Mouse (Mus musculus) heart, adult 11 months (tissue): ENCODE results near the gene Gm9112.
"Not testable (repeated sequence)": the region's sequence is repeated elsewhere in the genome, so short reads cannot be mapped to it uniquely, and the experiment has no call there.

Source experiments
- DNase-seq: peaks from one replicate; pipeline ENCODE4 v3.0.0; 2022

Gene Gm9112

DNA sequence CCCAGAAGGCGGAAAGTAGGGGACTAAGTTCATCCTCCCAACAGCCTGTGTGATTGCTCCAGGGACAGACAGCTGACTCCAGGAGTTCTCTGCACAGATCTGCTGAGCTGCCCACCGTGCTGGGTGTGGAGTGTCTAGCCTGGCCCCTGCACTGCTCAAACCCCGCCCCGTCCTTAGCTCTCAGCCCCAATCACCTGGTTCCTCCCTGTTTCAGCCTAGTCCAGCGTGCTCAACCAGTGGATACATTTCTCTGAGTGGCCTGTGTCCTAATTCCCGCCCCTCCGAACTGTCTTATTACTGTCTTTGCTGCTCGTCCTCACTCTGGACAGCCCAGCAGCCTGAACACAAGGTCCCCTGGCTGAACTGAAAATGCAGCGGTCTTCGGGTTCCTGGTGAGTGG is at the start of gene Gm9112, which contains the start of gene Dmrtc1b:
Gene Gm9112 (minus strand): TSS at position 101 of the 400 bp plus-strand sequence.
Gene Dmrtc1b (plus strand): TSS at position 331 of the 400 bp plus-strand sequence.
- DNase-seq, result not testable (repeated sequence)

DNA sequence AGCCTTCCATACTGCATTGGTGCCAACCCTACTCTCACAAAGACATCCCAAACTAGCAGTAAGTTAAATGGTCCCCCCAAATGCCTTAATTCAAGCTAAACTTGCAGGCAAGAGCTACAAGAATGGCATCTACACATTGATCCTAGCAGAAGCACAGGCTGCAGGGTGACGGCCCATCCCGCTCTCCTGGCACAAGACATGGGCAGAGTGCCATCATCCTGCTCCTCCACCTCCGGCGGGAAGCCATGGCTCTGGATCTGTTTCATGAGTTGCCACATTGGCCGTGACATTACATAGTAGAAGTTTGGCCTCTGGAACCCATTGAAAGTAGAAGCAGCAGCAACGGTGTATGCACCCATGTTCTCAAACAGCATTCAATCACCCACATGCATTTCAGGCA is 16.8 kb upstream of the Gm9112 start:
- peak; percentile 75 for DNase-seq

DNA sequence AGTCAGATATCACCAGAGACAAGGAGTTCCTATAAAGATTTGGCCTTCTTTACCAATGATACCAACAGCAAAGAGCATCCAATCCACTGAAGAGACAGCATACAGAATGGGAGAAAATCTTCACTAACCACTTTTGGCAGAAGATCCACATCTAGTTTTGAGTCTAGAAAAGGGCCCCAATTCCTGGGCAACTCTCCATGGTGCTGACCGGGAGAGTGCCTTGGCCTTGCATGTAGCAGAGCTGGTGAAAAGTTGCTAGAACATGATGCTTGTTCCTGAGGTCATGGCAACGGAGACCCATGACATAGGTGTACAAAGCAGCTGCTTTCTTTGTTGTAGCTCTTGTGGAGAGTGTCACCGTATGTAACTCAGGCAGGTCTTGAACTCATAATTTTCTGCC is 6.8 kb downstream of the Gm9112 start:
- DNase-seq, result not testable (repeated sequence)

DNA sequence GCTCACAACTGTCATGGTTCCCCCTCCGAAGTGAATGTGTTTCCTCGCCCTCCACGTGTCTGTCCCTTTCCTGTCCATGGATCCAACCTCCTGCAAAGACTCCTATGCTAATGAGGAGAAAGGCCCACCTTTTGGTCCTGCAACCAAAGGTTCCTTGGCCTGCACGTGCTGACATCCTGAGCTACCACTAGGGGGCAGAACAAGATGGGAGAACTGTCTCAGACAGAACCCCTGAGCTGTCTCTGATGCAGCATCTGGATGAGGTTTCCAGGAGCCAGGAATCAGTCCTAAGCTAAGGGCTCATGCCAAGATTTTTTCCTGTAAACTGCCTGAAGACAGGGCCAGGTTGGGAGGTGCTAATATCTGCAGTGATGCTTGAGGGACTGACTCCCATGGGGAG is 18.2 kb downstream of the Gm9112 start:
- not testable (repeated sequence) for DNase-seq

DNA sequence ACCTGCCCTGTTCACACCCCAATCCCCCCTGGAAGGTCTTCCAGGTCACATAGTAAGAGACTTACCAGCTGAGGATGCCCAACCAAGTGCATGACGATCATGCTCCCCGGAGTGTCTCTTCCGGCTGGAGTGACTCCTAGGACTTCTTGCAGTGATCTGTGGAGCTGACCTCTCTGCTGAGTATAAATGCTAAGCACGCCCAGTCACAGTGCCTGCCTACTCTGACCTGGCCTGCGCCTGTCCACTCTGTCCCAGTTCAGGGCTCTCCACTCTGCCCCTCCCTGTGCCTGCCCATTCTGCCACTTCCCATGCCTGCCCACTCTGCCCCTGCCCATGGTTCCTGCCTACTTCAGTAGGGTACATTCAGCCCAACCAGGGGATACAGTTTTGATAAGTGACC is 20.6 kb downstream of the Gm9112 start, which contains the start of gene Gm3880:
Gene Gm3880 (minus strand): TSS at position 101 of the 400 bp plus-strand sequence.
- DNase-seq, result not testable (repeated sequence)

DNA sequence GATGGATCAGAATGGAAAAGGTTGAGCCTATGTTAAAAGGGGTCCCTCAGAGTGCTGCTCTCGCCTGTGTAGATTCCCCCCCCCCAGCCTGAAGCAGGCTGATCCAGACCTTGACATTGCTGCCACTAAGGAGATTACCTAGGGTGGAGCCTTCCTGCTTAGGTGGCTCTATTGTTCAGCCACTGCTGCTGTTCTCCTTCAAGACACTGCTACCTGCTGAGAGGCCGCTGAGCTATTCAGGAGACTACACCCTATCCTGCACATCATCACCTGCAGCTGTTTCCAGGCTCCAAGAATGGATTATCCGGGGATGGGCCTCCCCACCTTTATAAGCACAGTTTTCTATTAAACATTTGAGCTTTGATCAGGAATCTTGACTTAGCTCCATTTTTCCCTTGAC is 22.7 kb downstream of the Gm9112 start:
- not testable (repeated sequence) for DNase-seq

DNA sequence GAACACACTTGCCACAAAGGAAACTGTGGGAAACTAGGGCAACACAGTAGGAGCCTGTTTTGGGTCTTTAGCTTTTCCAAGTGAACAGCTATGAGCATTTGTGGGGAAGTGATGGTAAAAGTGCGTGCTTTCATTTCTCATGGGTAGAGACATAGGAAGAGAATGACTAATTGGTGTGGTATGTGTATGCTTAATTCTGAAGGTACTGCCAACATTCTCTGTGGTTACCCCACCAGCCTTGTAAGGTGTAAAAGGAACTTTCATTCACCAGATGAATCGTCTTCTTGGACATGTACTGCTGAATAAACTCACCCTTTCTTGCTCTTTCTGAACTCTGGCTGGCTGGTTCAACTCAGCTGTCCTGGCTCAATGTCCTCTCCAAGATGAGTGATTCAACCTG is 40.8 kb downstream of the Gm9112 start:
- DNase-seq, result no peak

DNA sequence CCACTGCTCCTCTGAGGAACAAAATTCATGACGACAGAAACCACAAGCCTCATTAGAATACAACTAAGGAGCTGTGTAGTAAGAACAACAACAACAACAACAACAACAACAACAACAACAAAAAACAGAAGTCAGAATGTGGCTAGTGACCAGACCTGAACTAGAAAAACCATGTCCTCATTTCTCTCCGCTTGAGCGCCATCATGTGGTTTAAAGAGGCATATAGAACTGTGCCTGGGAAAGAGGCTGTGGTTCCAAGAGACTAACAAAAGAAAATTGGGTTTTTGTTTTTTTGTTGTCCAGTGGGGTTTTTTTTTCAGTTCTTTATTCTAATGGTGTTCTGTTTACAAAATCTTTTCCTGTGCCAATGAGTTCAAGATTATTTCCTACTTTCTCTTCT is 46.7 kb downstream of the Gm9112 start:
- DNase-seq, result no peak
